Mouse (Mus musculus): Measurements from ENCODE around the gene Med25.

- TF ChIP-seq POLR2A (IDR thresholded peaks at IDR 0.05; ENCODE audit: insufficient read depth, low read depth, low read length) (no peak), CTCF (IDR thresholded peaks at IDR 0.05) (no peak), EP300 (IDR thresholded peaks at IDR 0.05; ENCODE audit: insufficient read depth, low read depth, low read length) (no peak)
These were observed 36.1 kb downstream of the Med25 start for GRCm38 (mm10) chr7:44856265-44856916.

All from heart, adult 2 months (tissue).